Mouse (Mus musculus) liver (tissue): ENCODE results near the gene Trpm1.
"Not testable (repeated sequence)": the region's sequence is repeated elsewhere in the genome, so short reads cannot be mapped to it uniquely, and the experiment has no call there.

ENCODE experiments used
- DNase-seq: peaks from one replicate; pipeline ENCODE4 v3.0.0-alpha.2; 2020; ENCODE audit warnings: mixed read lengths

Gene Trpm1

GRCm38 (mm10) chr7:64153535-64153934, at the start of gene Trpm1:
Gene Trpm1 (plus strand): TSS chr7:64153835.
- DNase-seq = no peak

GRCm38 (mm10) chr7:64122131-64122715, 31.4 kb upstream of the Trpm1 start:
- DNase-seq = no peak

- DNase-seq = no peak
These were observed 29.9 kb upstream of the Trpm1 start for GRCm38 (mm10) chr7:64123721-64124120.

GRCm38 (mm10) chr7:64125994-64126393, 27.6 kb upstream of the Trpm1 start:
- not testable (repeated sequence) for DNase-seq

GRCm38 (mm10) chr7:64139866-64140265, 13.8 kb upstream of the Trpm1 start:
- DNase-seq = no peak

GRCm38 (mm10) chr7:64141301-64142032, 12.2 kb upstream of the Trpm1 start:
- DNase-seq = no peak

GRCm38 (mm10) chr7:64149337-64149736, 4.3 kb upstream of the Trpm1 start:
- no peak for DNase-seq

- DNase-seq = no peak
These were observed 3.9 kb upstream of the Trpm1 start for GRCm38 (mm10) chr7:64149747-64150146.

GRCm38 (mm10) chr7:64150436-64151080, 3.1 kb upstream of the Trpm1 start:
- no peak for DNase-seq

- no peak for DNase-seq
These were observed 1.6 kb downstream of the Trpm1 start for GRCm38 (mm10) chr7:64155226-64155625.

GRCm38 (mm10) chr7:64155687-64156086, 2.1 kb downstream of the Trpm1 start:
- peak; percentile 62 for DNase-seq

GRCm38 (mm10) chr7:64156271-64156911, 2.8 kb downstream of the Trpm1 start:
- DNase-seq = no peak

- no peak for DNase-seq
These were observed 3.5 kb downstream of the Trpm1 start for GRCm38 (mm10) chr7:64156918-64157690.

- DNase-seq = no peak
These were observed 4.8 kb downstream of the Trpm1 start for GRCm38 (mm10) chr7:64158281-64159055.

- DNase-seq = no peak
These were observed 5.5 kb downstream of the Trpm1 start for GRCm38 (mm10) chr7:64159056-64159542.

GRCm38 (mm10) chr7:64159612-64160591, 6.3 kb downstream of the Trpm1 start:
- DNase-seq = no peak

- DNase-seq = no peak
These were observed 7.3 kb downstream of the Trpm1 start for GRCm38 (mm10) chr7:64160737-64161470.

GRCm38 (mm10) chr7:64161990-64162389, 8.4 kb downstream of the Trpm1 start:
- no peak for DNase-seq

GRCm38 (mm10) chr7:64163086-64163485, 9.5 kb downstream of the Trpm1 start:
- DNase-seq = no peak

GRCm38 (mm10) chr7:64163890-64164289, 10.3 kb downstream of the Trpm1 start:
- no peak for DNase-seq
